Mouse (Mus musculus) cerebellum, adult 2 months (tissue): Measurements from ENCODE around the gene Evx2. TPM values are rescaled to one million over a fixed set of nuclear protein-coding genes. Genes with fewer than 3 reads are reported as not detected.

Experiments used
- DNase-seq, 2 experiments: peaks; one replicate each; pipeline ENCODE4 v3.0.0; 2021
- H3K27ac ChIP-seq: fragments of 200-500 bp; 2 replicates; pipeline ENCODE4 v1.5.1; 2012; ENCODE audit warnings: low read length, control low read depth, inconsistent platforms; ENCODE audit not compliant: insufficient read depth
- H3K27me3 ChIP-seq: fragments of 200-500 bp; 2 replicates; pipeline ENCODE4 v1.6.1; 2012; ENCODE audit warnings: inconsistent platforms, mild to moderate bottlenecking, low read length, moderate library complexity; ENCODE audit not compliant: control insufficient read depth, insufficient read depth
- H3K4me1 ChIP-seq: fragments of 200-500 bp; 2 replicates; pipeline ENCODE4 v1.6.1; 2011; ENCODE audit warnings: low read length; ENCODE audit not compliant: control insufficient read depth, insufficient read depth
- H3K4me3 ChIP-seq: fragments of 200-500 bp; replicated peaks from 2 replicates; pipeline ENCODE3; 2011; ENCODE audit warnings: mild to moderate bottlenecking, low read depth, low read length, control low read depth; ENCODE audit not compliant: insufficient read depth
- CTCF ChIP-seq: fragments of 200-500 bp; IDR thresholded peaks from 2 replicates; pipeline ENCODE4 v1.5.1; 2011; ENCODE audit warnings: low read depth, mild to moderate bottlenecking, control low read depth, low read length, moderate library complexity, borderline replicate concordance; ENCODE audit not compliant: insufficient read depth
- POLR2A ChIP-seq: fragments of 200-500 bp; IDR thresholded peaks from 2 replicates; pipeline ENCODE4 v1.6.1; 2011; ENCODE audit warnings: low read length, control low read depth, borderline replicate concordance; ENCODE audit not compliant: insufficient read depth
- WGBS: fragments of 180-500 bp; shearing (Covaris S2); methylation state at CpG from one replicate; pipeline ENCODE4 v1.1.7; 2018; 5-methylcytosine and 5-hydroxymethylcytosine counted together
- polyA plus RNA-seq: library from polyadenylated mRNA; depleted of rRNA; stranded (reverse); fragments of >200 nt; gene quantifications from 2 replicates; pipeline ENCODE4 v1.2.3, GENCODE M21; 2012

The Evx2 gene
- polyA plus RNA-seq, 1 experiment, result 0.64 TPM

GRCm38 (mm10) chr2:74698201-74699052 lies 39.1 kb upstream of the Evx2 start:
- TF ChIP-seq POLR2A (no peak), CTCF (no peak)
- Histone ChIP-seq H3K4me1 (no peaks in the 10 kb centered on the region), H3K27me3 (peaks cover 22% of the 10 kb centered on the region; the same call in 1 of the 2 replicates), H3K27ac (no peak overlapping the region), H3K4me3 (no peak overlapping the region)
- WGBS, result 2% methylated on average over 86 of the region's 86 CpGs
- DNase-seq, result no peak

- Histone ChIP-seq H3K27ac (no peak within 1 kb of the TSS), H3K4me3 (no peak within 1 kb of the TSS), H3K27me3 (peaks cover 21% of the 10 kb centered on the region; the same call in 1 of the 2 replicates), H3K4me1 (no peaks in the 10 kb centered on the region)
- TF ChIP-seq POLR2A, result no peak
- no peak for TF ChIP-seq CTCF
- WGBS, result 2% methylated on average over 43 of the region's 43 CpGs
- DNase-seq, result no peak
Measured at GRCm38 (mm10) chr2:74697567-74698121, 38.3 kb upstream of the Evx2 start, which contains the start of gene Hoxd9. TSS of gene Hoxd9 (plus strand) at chr2:74697727.

GRCm38 (mm10) chr2:74696442-74697335 lies 37.3 kb upstream of the Evx2 start:
- no peak overlapping the region for H3K27ac ChIP-seq
- H3K4me1 ChIP-seq, result no peaks in the 10 kb centered on the region
- no peak for DNase-seq
- no peak overlapping the region for H3K4me3 ChIP-seq
- WGBS, result 3% methylated on average over 34 of the region's 34 CpGs
- TF ChIP-seq POLR2A, result no peak
- TF ChIP-seq CTCF, result no peak
- peaks cover 24% of the 10 kb centered on the region; the same call in 1 of the 2 replicates for H3K27me3 ChIP-seq

GRCm38 (mm10) chr2:74695813-74696430 lies 36.6 kb upstream of the Evx2 start:
- Histone ChIP-seq H3K27ac (no peak overlapping the region), H3K4me3 (no peak overlapping the region), H3K4me1 (no peaks in the 10 kb centered on the region), H3K27me3 (peaks cover 27% of the 10 kb centered on the region; the same call in 1 of the 2 replicates)
- no peak for DNase-seq
- TF ChIP-seq POLR2A, result no peak
- no peak for TF ChIP-seq CTCF
- 3% methylated on average over 7 of the region's 7 CpGs for WGBS

GRCm38 (mm10) chr2:74695383-74695782 lies 36.0 kb upstream of the Evx2 start:
- TF ChIP-seq POLR2A (no peak), CTCF (no peak)
- no peak for DNase-seq
- Histone ChIP-seq H3K27me3 (peaks cover 28% of the 10 kb centered on the region; the same call in 1 of the 2 replicates), H3K27ac (no peak overlapping the region), H3K4me3 (no peak overlapping the region), H3K4me1 (no peaks in the 10 kb centered on the region)
- 15% methylated on average over 1 of the region's 1 CpGs for WGBS

- no peak for TF ChIP-seq POLR2A
- no peak for TF ChIP-seq CTCF
- 3% methylated on average over 16 of the region's 16 CpGs for WGBS
- H3K27me3 ChIP-seq, result peaks cover 28% of the 10 kb centered on the region; the same call in 1 of the 2 replicates
- DNase-seq, result peak in 1 of 2 experiments; percentile 3
- no peak overlapping the region for H3K4me3 ChIP-seq
- no peaks in the 10 kb centered on the region for H3K4me1 ChIP-seq
- no peak overlapping the region for H3K27ac ChIP-seq
Measured at GRCm38 (mm10) chr2:74694066-74694465, 34.7 kb upstream of the Evx2 start.

GRCm38 (mm10) chr2:74693432-74693827 lies 34.1 kb upstream of the Evx2 start:
- Histone ChIP-seq H3K27ac (no peak overlapping the region), H3K27me3 (peaks cover 26% of the 10 kb centered on the region; the same call in 1 of the 2 replicates), H3K4me1 (no peaks in the 10 kb centered on the region), H3K4me3 (no peak overlapping the region)
- no peak for TF ChIP-seq CTCF
- TF ChIP-seq POLR2A, result no peak
- DNase-seq, result no peak
- WGBS, result 7% methylated on average over 4 of the region's 4 CpGs
